Mouse (Mus musculus): Measurements from ENCODE around the gene Plch1.

Plch1 gene

DNA sequence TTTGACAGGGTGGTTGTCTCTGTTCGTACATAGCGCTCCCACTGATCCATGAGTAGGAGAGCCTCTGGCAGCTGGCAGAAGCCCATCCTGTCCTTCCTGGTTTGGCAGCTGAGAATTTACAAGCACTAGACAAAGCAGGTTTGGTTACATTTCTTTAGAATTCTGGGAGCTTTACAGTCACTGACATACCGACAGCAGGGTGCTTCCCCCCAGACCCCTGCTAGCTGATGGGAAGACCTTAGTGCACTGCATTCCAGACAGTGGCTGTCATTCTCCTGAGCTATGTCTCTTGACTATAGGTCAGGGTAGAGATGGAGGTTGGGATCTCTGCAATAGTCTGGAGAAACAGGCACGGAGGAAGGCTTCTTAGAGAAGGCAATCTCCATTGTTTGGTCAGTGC is 230.5 kb downstream of the Plch1 start:
- DNase-seq = no peak

- DNase-seq = no peak
These were observed 234.0 kb downstream of the Plch1 start for GRCm38 (mm10) chr3:63665307-63665706.

DNA sequence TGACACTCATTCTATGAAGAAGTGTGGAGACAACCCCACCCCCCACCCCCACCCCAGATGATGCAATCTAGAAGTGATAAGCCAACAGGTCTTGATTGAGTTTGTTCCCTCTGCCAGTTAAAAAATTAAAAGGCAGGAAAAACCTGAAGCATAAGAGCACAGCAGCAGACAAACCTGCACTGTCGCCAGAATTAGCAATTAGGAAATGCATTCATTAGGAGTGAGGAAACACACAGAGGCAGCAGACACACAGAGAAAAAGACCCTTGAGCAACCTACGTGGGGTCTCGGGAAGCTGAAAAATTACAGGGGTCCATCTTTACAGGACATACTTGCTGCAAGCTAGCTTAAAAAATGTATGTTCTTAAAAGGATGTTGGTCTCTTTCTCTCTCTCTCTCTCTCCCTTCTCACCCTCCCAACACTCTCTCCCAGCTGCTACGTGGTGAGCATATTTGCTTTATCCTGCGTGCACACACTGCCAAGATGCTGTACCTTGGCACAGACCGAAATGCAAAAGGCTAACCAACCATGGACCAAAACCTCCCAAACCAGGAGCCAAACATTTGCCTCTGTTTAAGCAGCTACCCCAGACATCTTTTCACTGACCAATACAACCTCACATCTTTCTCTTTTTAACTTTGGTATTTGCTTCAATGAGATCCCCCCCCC is 234.6 kb downstream of the Plch1 start:
- DNase-seq = no peak
